Mouse (Mus musculus) layer of hippocampus, adult 9-10 months (tissue): ENCODE data around the gene Slit3.

Experiments
- DNase-seq: peaks from one replicate; pipeline ENCODE4 v3.0.0; 2022; ENCODE audit warnings: low spot score

The Slit3 gene

GRCm38 (mm10) chr11:35527816-35528462, 406.9 kb downstream of the Slit3 start:
- DNase-seq, result no peak

DNA sequence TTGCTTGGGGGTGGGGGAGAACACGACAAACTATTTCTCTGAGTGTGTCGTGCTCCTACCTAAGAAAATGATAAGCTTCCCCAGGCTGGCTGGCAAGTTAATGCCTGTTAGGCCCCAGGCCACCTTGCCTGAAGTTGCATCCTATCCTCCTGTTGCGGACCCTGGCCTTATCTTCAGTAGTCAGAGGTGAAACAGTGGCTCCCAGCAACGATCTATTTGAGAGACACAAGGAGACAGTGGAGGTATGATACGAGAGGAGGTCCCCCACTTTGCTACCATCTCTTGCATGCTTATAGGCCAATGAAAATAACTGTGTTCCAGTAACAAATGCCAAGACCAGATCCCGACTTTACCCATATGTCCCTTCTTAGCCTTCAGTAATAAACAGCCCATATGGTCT, 414.0 kb downstream of the Slit3 start:
- DNase-seq, result no peak

DNA sequence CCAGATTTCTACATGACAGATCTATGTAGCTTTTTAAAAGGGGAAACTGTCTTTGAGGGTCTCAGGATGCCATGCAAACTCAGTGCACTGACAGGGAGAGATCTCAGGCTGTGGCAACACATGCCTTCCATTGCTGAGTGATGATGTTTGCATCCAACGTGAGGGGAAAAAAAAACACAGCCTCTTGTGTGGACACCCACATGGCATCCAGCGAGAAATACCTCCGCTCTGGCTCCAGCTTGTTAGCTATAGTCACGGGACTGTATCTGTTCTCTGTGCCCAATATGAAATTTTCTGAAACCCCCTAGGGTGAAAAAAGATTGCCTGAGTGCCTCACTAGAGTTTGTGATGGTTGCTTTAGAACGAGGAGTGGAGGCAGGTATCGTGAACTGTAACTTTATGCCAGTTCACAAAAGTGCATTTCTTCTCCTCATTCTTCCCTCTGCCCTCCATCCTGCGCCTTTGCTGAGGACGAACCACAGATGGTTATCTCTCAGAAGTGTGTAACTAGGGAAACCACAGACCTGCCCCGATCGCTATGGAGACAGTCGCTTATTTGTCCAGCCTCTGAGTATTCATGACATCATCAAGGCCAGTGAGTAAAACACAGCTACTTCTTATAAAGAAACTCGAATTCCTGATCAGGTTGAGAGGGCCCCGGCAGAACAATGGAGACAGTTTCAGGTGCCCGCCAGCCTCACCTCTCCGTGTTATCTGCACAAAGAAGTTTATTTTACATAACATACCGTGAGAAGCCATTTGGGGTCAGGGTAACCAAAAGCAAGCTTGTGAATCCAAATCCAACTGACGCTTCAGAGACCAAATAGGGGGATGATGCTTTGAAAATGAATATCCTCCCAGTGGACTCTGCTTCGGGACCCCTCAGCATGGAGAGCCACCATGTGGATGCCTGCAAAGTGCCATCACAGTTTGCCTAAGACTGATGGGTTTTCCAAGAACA, 416.4 kb downstream of the Slit3 start:
- DNase-seq, result no peak

DNA sequence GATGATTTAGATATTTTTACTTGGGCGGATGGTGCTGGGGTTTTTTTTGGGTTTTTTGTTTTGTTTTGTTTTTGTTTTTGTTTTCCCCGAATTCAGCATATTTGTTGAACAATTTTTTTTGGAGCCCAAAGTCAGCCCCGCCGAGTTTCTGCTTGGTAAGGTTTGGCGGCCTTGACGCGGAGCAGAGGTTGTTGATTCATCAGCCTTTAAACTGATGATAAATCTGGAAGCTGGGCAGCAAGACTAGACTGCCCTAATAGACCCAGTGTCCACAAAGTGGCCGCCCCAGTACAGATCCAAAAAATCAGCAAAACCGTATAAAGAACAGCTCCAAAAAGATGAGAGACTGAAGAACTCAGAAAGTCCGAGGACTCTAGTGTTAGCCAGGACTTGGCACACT, 421.7 kb downstream of the Slit3 start:
- no peak for DNase-seq

GRCm38 (mm10) chr11:35544112-35545064, 423.4 kb downstream of the Slit3 start:
- DNase-seq, result no peak

- no peak for DNase-seq
Measured at GRCm38 (mm10) chr11:35546081-35546822, 425.2 kb downstream of the Slit3 start.

DNA sequence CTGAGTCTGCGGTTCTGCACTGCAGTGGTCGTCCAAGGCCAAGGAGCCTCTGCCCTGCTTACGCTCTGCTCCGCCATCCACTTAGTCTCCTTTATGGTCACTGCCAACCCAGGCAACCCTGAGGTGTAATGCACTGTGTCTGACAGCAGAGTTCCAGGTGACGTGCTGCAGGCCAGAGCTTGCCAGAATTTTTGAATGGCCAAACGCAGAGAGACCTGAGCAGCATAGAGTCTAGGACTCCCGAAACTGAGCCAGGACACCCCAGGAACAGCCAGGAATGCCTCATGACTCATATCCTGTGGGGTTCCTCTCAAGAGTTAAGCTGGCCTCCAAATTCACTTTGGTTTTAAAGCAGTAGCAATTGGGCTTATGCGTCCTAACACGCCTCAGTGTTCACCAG, 429.0 kb downstream of the Slit3 start:
- no peak for DNase-seq

GRCm38 (mm10) chr11:35556192-35556591, 435.2 kb downstream of the Slit3 start:
- DNase-seq, result peak; percentile 10

GRCm38 (mm10) chr11:35557476-35557875, 436.5 kb downstream of the Slit3 start:
- DNase-seq, result no peak

GRCm38 (mm10) chr11:35558311-35558710, 437.3 kb downstream of the Slit3 start:
- no peak for DNase-seq

DNA sequence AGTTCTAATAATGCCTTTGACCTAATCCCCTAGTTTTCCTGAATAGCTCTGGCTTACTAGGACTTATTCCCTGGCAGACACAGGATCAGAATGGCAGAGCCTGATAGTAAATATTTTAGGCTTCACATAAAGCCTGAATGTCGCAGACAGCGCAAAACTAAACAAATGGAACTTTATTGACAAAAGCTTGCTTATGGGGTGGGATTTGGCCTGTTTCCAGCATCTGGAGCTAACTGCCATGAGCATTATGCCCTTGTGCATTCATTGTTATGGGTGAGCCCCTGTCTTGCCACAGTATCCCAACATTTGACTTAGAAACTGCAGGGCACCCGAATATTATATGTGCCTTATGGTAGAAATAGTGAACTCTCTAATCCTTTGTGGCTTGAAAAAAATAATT, 438.4 kb downstream of the Slit3 start:
- no peak for DNase-seq

GRCm38 (mm10) chr11:35561760-35562159, 440.7 kb downstream of the Slit3 start:
- DNase-seq, result no peak

- DNase-seq, result no peak
Measured at GRCm38 (mm10) chr11:35565322-35565721, 444.3 kb downstream of the Slit3 start.

DNA sequence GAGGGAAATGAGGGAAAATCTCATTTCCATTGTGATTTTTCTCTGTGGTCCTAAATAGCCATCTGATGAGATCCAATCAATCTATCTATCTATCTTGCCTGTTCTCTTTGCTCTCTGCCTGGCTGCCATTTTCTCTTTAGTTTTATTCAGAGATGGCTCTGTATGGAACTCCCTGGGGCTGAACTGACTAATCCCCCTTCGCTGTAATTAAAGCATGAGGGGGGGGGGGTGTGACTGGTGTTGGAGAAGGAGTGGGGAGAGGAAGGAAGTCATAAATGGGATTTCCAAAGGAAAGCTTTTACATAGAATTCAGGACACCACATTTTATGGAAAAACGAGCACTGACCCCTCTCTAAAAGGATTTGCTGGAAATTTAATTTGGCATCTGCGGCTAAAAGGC, 445.7 kb downstream of the Slit3 start:
- DNase-seq, result no peak

GRCm38 (mm10) chr11:35569126-35569916, 448.3 kb downstream of the Slit3 start:
- no peak for DNase-seq

GRCm38 (mm10) chr11:35569957-35570356, 448.9 kb downstream of the Slit3 start:
- DNase-seq, result no peak

DNA sequence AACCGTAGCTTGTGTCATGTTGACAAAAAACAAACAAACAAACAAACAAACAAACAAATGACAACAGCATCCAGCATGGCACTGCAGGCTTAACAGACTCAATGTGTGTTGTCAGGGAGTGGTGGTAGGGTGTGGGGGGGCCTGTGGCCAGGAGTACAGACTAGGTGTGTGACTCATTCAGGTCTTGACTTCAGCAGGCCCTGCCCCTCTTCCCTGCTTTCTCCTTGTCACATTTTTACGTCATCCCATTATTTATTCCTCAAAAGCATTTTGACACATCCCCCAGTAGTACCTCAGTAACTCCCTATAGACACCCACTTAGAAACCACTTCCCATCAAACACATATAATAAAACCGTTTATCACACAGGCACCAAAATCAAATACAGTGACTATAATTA, 450.9 kb downstream of the Slit3 start:
- no peak for DNase-seq

- DNase-seq, result no peak
Measured at GRCm38 (mm10) chr11:35578796-35579195, 457.8 kb downstream of the Slit3 start.

- no peak for DNase-seq
Measured at GRCm38 (mm10) chr11:35582591-35582990, 461.6 kb downstream of the Slit3 start.

DNA sequence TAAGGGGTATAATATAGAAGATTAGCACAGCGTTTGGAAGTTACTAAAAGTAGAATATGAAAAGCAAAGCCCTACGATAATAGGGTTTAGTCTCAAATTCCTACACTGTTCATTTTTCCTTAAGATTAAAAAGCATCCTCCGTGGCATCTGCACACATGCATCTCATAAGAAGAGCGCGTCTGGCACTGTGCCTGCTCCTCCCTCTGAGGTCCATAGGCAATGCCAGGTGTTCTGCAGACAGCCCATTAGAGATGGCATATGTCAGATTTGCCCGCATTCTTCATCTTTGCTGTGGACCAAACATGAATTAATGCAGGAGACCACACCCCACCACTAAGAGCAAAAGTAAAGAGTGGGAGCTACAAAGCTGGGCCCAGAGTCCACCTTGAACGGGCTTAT, 462.6 kb downstream of the Slit3 start:
- no peak for DNase-seq
